Mouse (Mus musculus) mouse embryonic stem cell (cell line): ENCODE results near the gene St3gal4.

ENCODE experiments used
- in situ Hi-C, 2 experiments: fragments of 300-500 bp; cut with MboI; formaldehyde crosslinking; loops; 1 replicate in 1 of 2; 3 replicates in 1 of 2; pipeline ENCODE4 v1.14.3; 2019 to 2020; ENCODE audit warnings: low sequenced_read_pairs in 2 of 2, low pct_unique_long_range_greater_than_20kb in 1 of 2, mixed read lengths in 1 of 2; ENCODE audit not compliant: unreplicated experiment in 1 of 2

Gene St3gal4

GRCm38 (mm10) chr9:35038922-35039586, 80.0 kb downstream of the St3gal4 start:
- in situ Hi-C loops: loop anchor here in 1 of 2 experiments (25.0 kb wide), 1 partner anchor 123 kb away; no protein-coding TSS in a partner anchor

GRCm38 (mm10) chr9:35035074-35035473, 84.0 kb downstream of the St3gal4 start:
- in situ Hi-C loops: loop anchor here in 1 of 2 experiments (25.0 kb wide), 1 partner anchor 127 kb away; no protein-coding TSS in a partner anchor

GRCm38 (mm10) chr9:35032457-35032856, 86.6 kb downstream of the St3gal4 start:
- in situ Hi-C loops: loop anchor here in 1 of 2 experiments (25.0 kb wide), 1 partner anchor 130 kb away; no protein-coding TSS in a partner anchor

DNA sequence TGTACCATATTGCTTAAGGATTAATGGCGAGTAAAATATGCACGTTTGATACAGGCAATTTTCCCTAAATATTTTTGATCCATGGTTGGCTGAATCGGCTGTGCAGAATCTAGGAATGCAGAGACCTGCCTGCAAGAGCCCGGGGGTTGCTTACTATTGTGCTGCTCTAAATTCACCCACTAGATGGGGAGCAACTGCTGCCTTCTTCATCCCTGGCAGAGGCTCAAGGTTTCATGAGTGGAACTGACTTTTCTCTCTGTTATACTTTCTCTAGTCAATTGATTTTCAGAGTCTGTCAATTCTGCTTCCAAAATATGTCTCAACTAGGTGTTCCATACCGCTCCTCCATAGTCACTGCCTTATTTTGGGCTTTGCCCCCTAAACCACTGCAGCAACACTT, 88.2 kb downstream of the St3gal4 start:
- in situ Hi-C loops: loop anchor here in 1 of 2 experiments (25.0 kb wide), 1 partner anchor 131 kb away; no protein-coding TSS in a partner anchor

DNA sequence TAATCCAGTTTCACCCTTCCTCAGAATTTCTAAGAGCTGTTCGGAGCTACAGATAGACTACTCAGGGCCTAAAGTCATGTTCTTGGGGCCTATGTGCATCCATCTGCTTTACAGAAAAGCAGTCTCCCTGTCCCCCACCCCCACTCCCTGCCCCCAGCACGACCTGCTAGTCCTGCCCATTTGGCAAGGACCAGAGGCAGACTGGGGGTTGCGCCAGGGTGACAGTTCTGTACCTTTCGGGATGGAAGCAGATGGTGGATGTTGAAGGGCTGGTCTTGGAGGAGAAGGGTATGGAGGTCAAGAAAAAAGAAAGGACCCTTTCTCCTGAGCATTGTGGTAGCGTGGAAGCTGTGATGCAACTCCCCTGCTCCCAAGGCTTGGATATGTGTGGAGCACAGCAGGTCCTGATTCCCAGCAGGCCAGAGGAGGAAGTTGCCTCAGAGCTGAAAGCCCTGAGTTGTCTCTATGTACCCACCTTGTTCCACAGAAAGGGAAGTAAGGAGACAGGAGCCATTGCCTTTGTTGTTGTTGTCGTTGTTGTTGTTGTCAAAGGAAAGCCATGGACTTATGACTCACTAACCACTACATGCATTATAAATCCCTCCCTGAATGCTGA, 91.6 kb downstream of the St3gal4 start:
- in situ Hi-C loops: loop anchor here in 1 of 2 experiments (25.0 kb wide), 1 partner anchor 135 kb away; no protein-coding TSS in a partner anchor

DNA sequence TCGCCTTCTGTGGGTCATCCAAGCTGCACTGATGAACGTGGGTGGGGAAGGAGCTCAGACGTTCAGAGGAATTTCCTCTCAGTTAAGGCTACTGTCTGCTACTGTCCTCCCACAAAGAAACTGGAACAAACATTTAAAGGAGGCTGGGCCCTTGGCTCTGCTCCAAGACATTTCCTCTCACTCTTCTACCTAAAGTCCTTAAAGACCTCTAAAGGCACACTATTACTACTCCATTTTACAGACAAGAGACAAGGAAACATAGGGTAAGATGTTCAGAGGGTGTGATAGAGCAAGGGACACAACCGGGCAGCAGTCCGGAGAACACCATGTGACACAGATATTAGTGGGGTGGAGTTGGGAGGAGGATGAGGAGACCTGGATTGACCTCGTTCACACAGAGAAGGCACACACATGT, 92.2 kb downstream of the St3gal4 start:
- in situ Hi-C loops: loop anchor here in 1 of 2 experiments (25.0 kb wide), 1 partner anchor 135 kb away; no protein-coding TSS in a partner anchor

- in situ Hi-C loops: loop anchor here in 1 of 2 experiments (25.0 kb wide), 1 partner anchor 136 kb away; no protein-coding TSS in a partner anchor
Measured at GRCm38 (mm10) chr9:35026311-35026710, 92.8 kb downstream of the St3gal4 start.

DNA sequence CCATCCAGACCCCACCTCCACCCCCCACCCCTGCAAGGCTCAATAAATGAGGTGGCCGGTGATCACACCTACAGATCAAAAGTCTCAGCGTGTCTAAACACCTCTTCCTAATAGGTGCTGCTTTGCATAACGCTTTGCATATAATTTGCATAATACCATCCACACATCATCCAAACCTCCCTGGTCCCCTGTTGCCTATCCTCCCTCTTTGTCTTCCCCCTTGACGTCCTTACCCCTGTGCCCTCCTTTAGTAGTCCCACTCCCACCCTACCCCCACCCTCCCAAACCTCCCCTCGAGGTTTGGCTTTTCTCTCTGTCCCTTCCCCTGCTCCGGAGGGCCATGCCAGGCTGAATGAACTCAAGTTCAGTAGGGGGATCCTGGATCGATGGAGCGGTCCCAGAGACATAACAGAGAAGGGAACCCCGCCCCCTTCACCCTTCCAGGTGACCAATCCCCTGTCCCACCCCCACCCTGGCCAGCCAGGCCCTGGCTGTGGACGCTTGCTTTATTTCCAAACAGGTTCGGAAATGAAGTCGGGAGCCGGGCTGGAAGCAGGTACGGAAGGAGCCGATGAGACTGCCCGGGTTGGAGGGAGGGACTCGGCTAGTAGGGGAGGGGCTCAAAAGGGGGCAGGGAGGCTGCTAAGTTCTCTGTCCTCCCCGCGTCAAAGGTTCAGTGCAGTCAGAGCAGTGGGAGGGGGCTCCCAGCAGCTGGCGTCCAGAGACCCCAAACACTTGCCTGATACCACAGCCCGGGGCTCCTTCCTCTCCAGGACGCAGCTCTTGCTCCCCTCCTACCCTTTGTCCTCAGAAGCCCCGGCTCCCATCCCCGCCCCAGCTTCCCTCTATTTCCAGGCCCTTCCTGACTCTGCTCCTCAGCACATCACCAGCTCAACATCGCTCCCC, 94.2 kb downstream of the St3gal4 start:
- in situ Hi-C loops: loop anchor here in 1 of 2 experiments (25.0 kb wide), 2 partner anchors 137 to 513 kb away; no protein-coding TSS in a partner anchor

DNA sequence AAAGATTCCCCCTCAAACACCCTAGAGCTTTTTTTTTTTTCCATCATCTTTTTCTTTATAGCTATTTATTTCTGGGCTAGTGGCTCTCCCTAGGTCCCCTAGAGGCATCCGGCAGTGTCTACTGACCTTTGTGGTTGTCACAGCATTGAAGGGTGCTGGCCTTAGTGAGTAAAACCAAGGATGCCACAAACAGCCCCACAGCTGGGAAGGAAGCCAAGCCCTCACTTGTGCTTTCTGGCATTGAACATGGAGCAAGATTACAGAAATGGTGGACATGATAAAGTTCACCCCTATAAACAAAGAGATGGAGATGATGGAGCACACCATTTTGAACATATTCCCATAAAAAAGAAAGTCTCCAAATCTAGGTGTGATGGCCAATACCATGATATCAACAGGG, 97.3 kb downstream of the St3gal4 start:
- in situ Hi-C loops: loop anchor here in 1 of 2 experiments (25.0 kb wide), 1 partner anchor 509 kb away; no protein-coding TSS in a partner anchor

DNA sequence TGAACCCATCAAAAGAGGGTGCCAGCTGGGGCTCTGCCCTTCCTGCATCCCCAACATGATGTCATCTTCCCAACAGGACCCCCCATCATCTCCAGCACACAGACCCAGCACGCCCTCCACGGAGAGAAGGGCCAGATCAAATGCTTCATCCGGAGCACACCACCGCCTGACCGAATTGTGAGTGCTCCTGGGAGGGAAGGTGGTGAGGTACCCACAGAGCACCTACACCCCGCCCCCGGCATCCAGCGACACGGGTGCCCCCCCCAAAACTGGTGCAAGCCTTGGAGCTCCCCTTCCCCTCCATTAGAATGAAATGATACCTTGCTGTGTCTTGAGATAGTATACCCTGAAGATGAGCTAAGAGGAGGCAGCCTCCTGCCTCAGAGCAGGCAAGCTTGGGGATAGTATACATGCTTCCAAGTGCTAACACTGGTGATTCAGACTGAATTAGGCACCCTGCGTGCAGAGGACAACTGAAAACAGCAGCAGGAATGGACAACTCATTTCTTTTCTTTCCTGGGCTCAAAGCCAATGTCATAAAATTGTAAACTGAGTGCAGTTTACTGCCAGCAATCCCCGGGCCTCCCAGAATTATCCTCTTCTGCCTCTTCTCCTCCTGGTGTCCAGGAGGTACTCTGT, 98.9 kb downstream of the St3gal4 start:
- in situ Hi-C loops: loop anchor here in 1 of 2 experiments (25.0 kb wide), 1 partner anchor 508 kb away; no protein-coding TSS in a partner anchor

GRCm38 (mm10) chr9:35019372-35019771, 99.7 kb downstream of the St3gal4 start:
- in situ Hi-C loops: loop anchor here (5.0 to 25.0 kb wide), 4 partner anchors 157 to 515 kb away; no protein-coding TSS in a partner anchor

DNA sequence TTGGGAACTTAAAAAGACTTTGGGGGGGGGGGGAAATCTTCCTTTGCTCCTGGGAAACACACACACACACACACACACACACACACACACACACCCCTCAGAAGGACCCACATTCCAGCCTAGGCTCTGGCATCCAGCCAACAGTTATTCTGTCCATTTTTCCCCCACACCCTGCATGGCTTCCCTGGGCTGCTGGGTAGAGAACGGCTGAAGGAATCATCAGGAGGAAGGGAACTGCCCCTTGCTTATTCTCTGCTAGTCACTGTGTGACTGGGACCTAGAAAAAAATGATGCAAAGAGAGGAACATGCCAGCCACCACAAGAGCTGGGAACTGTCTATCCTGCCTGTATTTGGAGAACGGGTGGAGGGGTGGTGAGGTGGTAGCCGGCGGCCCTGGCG, 101.0 kb downstream of the St3gal4 start:
- in situ Hi-C loops: loop anchor here (5.0 to 25.0 kb wide), 4 partner anchors 156 to 513 kb away; no protein-coding TSS in a partner anchor

DNA sequence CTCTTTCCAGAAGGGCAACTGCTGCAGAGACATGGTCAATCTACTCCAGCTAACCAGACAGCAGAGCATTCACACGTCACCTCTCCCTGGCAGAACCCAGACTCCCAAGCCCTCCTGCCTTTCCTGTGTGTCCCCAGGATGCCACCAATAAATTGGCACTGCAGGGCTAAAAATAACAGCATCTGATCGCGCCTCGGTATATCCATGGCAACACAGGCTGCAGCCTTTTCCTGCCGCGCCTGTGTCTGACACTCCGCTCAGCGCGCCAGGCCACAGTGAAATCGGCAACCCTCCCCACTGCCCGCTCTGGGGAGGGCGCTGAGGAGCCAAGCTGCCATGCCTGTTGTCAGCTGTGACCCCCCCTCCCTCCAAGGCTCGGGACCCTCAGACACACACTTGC, 101.5 kb downstream of the St3gal4 start:
- in situ Hi-C loops: loop anchor here (5.0 to 25.0 kb wide), 4 partner anchors 155 to 513 kb away; no protein-coding TSS in a partner anchor

DNA sequence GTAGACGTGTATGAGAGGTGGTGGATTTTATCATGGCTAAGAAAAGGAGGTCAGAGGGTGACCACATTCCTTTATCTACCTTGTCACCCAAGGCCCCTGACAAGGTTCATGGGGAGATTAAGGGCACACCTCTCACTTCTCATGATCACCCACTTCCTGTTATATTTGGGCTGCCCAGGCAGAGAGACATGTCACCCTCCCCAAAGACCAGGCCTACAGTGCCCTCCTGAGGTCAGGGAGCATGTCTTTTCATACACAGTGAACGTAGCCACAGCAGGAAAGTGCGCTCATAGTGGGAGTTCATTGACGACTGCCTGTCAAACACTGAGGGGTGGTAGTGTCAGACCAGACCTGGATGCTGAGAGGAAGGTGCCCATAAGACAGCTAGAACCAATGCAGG, 102.3 kb downstream of the St3gal4 start:
- in situ Hi-C loops: loop anchor here (5.0 to 25.0 kb wide), 4 partner anchors 154 to 512 kb away; no protein-coding TSS in a partner anchor

- in situ Hi-C loops: loop anchor here in 1 of 2 experiments (25.0 kb wide), 1 partner anchor 496 kb away; no protein-coding TSS in a partner anchor
Measured at GRCm38 (mm10) chr9:35007697-35008341, 111.2 kb downstream of the St3gal4 start.

DNA sequence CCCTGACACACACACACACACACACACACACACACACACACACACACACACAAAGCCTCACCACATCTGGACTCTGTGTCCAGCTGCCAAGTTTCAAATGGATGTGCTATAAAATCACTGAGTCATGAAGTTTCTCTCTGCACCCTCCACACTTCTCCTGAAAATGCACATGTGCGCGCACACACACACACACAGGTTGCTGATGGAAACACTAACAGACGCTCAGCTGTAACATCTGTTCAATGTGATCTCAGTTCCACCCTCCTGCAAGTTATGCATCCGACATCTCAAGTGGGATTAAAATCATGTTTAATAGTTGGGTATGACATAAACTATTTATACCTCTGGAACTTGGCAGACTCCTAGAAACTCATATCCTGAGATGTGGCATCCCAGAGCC, 115.0 kb downstream of the St3gal4 start:
- in situ Hi-C loops: loop anchor here in 1 of 2 experiments (25.0 kb wide), 1 partner anchor 492 kb away; no protein-coding TSS in a partner anchor
